Mouse (Mus musculus): ENCODE measurements around the gene Gbgt1.
A peak's percentile ranks its signal among the peaks of the same experiment; 100 is the strongest.

Gbgt1 gene

GRCm38 (mm10) chr2:28532938-28533771, 36.5 kb downstream of the Gbgt1 start:
- peak; percentile 79 for DNase-seq

GRCm38 (mm10) chr2:28533901-28534435, 37.3 kb downstream of the Gbgt1 start:
- DNase-seq: no peak

GRCm38 (mm10) chr2:28534436-28535262, 38.0 kb downstream of the Gbgt1 start:
- no peak for DNase-seq

GRCm38 (mm10) chr2:28535263-28535540, 38.5 kb downstream of the Gbgt1 start:
- no peak for DNase-seq

GRCm38 (mm10) chr2:28535650-28536049, 39.0 kb downstream of the Gbgt1 start:
- no peak for DNase-seq

GRCm38 (mm10) chr2:28536166-28536565, 39.5 kb downstream of the Gbgt1 start:
- DNase-seq: no peak

- no peak for DNase-seq
Observed at GRCm38 (mm10) chr2:28536766-28537633, 40.3 kb downstream of the Gbgt1 start.

- no peak for DNase-seq
Observed at GRCm38 (mm10) chr2:28537634-28537920, 40.9 kb downstream of the Gbgt1 start.

GRCm38 (mm10) chr2:28537995-28538816, 41.5 kb downstream of the Gbgt1 start:
- DNase-seq: no peak

GRCm38 (mm10) chr2:28538817-28539128, 42.1 kb downstream of the Gbgt1 start:
- DNase-seq: no peak

GRCm38 (mm10) chr2:28539206-28539605, 42.5 kb downstream of the Gbgt1 start:
- DNase-seq: peak; percentile 72

GRCm38 (mm10) chr2:28539949-28540348, 43.3 kb downstream of the Gbgt1 start:
- DNase-seq: no peak

GRCm38 (mm10) chr2:28540587-28541227, 44.0 kb downstream of the Gbgt1 start:
- DNase-seq: no peak

- DNase-seq: peak; percentile 61
Observed at GRCm38 (mm10) chr2:28543894-28544293, 47.2 kb downstream of the Gbgt1 start.

GRCm38 (mm10) chr2:28545976-28546375, 49.3 kb downstream of the Gbgt1 start:
- no peak for DNase-seq

GRCm38 (mm10) chr2:28546560-28546959, 49.9 kb downstream of the Gbgt1 start:
- no peak for DNase-seq

- DNase-seq: peak; percentile 83
Observed at GRCm38 (mm10) chr2:28547237-28548172, 50.8 kb downstream of the Gbgt1 start.

- no peak for DNase-seq
Observed at GRCm38 (mm10) chr2:28549157-28549556, 52.5 kb downstream of the Gbgt1 start.

GRCm38 (mm10) chr2:28552301-28552700, 55.6 kb downstream of the Gbgt1 start:
- no peak for DNase-seq

Measured in right cerebral cortex, postnatal 14 days (tissue).